Mouse (Mus musculus) mouse embryonic stem cell (cell line): ENCODE data around the gene 9530068E07Rik.
"Not testable (repeated sequence)": the region's sequence is repeated elsewhere in the genome, so short reads cannot be mapped to it uniquely, and the experiment has no call there.

Experiments used
- in situ Hi-C, 2 experiments: fragments of 300-500 bp; cut with MboI; formaldehyde crosslinking; loops; 1 replicate in 1 of 2; 3 replicates in 1 of 2; pipeline ENCODE4 v1.14.3; 2019 to 2020; ENCODE audit warnings: low sequenced_read_pairs in 2 of 2, low pct_unique_long_range_greater_than_20kb in 1 of 2, mixed read lengths in 1 of 2; ENCODE audit not compliant: unreplicated experiment in 1 of 2

9530068E07Rik gene

GRCm38 (mm10) chr11:52369252-52370134 is 26.7 kb upstream of the 9530068E07Rik start:
- in situ Hi-C loops, result no loop called here

- in situ Hi-C loops, result no loop called here
Observed at GRCm38 (mm10) chr11:52370135-52370452, 26.1 kb upstream of the 9530068E07Rik start.

- in situ Hi-C loops, result no loop called here
Observed at GRCm38 (mm10) chr11:52370538-52370937, 25.7 kb upstream of the 9530068E07Rik start.

GRCm38 (mm10) chr11:52373841-52374240 is 22.4 kb upstream of the 9530068E07Rik start:
- in situ Hi-C loops, result no loop called here

GRCm38 (mm10) chr11:52374340-52374739 is 21.9 kb upstream of the 9530068E07Rik start:
- in situ Hi-C loops, result no loop called here

- in situ Hi-C loops, result no loop called here
Observed at GRCm38 (mm10) chr11:52377579-52377978, 18.6 kb upstream of the 9530068E07Rik start.

- in situ Hi-C loops, result no loop called here
Observed at GRCm38 (mm10) chr11:52379241-52379640, 17.0 kb upstream of the 9530068E07Rik start.

GRCm38 (mm10) chr11:52383741-52384140 is 12.5 kb upstream of the 9530068E07Rik start:
- in situ Hi-C loops, result no loop called here

- in situ Hi-C loops, result no loop called here
Observed at GRCm38 (mm10) chr11:52384667-52385066, 11.6 kb upstream of the 9530068E07Rik start.

- in situ Hi-C loops, result no loop called here
Observed at GRCm38 (mm10) chr11:52386892-52387291, 9.3 kb upstream of the 9530068E07Rik start.

GRCm38 (mm10) chr11:52388150-52388549 is 8.1 kb upstream of the 9530068E07Rik start:
- in situ Hi-C loops, result no loop called here

GRCm38 (mm10) chr11:52388979-52389378 is 7.2 kb upstream of the 9530068E07Rik start:
- in situ Hi-C loops, result not testable (repeated sequence)

- in situ Hi-C loops, result no loop called here
Observed at GRCm38 (mm10) chr11:52389933-52390332, 6.3 kb upstream of the 9530068E07Rik start.

GRCm38 (mm10) chr11:52394494-52394893 is 1.7 kb upstream of the 9530068E07Rik start:
- in situ Hi-C loops, result no loop called here

- in situ Hi-C loops, result no loop called here
Observed at GRCm38 (mm10) chr11:52395343-52395742, 885 bp upstream of the 9530068E07Rik start.

GRCm38 (mm10) chr11:52396597-52397188 is 465 bp downstream of the 9530068E07Rik start:
- in situ Hi-C loops, result no loop called here

GRCm38 (mm10) chr11:52397385-52397987 is 1.3 kb downstream of the 9530068E07Rik start:
- in situ Hi-C loops, result no loop called here

- in situ Hi-C loops, result loop anchor here in 1 of 2 experiments (25.0 kb wide), 1 partner anchor 861 kb away; no protein-coding TSS in a partner anchor
Observed at GRCm38 (mm10) chr11:52401476-52401875, 5.2 kb downstream of the 9530068E07Rik start.

- in situ Hi-C loops, result loop anchor here in 1 of 2 experiments (25.0 kb wide), 1 partner anchor 860 kb away; no protein-coding TSS in a partner anchor
Observed at GRCm38 (mm10) chr11:52402566-52402965, 6.3 kb downstream of the 9530068E07Rik start.
